12 mouse cellular contexts compared by ENCODE assay signal in the genomic region with DNA sequence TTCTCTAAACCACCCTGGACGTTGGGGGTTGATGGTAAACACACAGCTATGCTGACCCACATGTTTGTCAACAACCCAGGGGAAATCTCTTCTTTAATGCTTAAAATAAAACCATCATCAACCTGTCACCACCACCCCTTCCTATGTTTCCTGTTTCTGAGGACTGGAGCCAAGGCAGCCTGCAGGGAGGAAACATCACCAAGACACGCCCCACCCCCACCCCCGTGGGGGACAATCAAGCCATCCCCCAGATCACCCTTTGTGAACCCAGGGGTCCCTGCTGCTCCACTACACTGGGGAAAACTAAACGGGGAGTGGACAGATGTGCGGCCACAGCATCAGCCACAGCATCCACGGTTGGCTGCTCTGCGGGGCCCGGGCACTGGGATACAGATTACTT. TPM values are rescaled to one million over a fixed set of nuclear protein-coding genes. Genes with fewer than 3 reads are reported as not detected.
DNase-seq lines count a peak whose midpoint lies in the region; ATAC-seq and TF ChIP-seq lines count a peak whose summit lies in the region.
"Had no signal": no experiment of that assay in that cellular context is flagged by ENCODE, and none has a peak within 500 bp of the region (broad histone marks: within the 10 kb centered on the region; RNA-seq: fewer than 3 reads in every experiment).

No protein-coding gene starts in this region.

- peak overlapping the region; percentile 33 for H3K27ac ChIP-seq in heart, adult 2 months
- H3K27ac ChIP-seq in heart, embryonic 11.5 days (ENCODE audit: low read depth, low read length): no peak overlapping the region
- H3K27ac ChIP-seq in embryonic facial prominence, embryonic 10.5 days (replicated peaks): peak overlapping the region; percentile 80; the same call in 1 of the 2 replicates
- peak overlapping the region; percentile 82 for H3K27ac ChIP-seq in hindbrain, embryonic 12.5 days
- H3K27ac ChIP-seq in midbrain, embryonic 14.5 days (replicated peaks; ENCODE audit: low read depth, low read length): peak overlapping the region; percentile 85; the same call in 1 of the 2 replicates
- no peak overlapping the region for H3K27ac ChIP-seq in intestine, embryonic 15.5 days
- H3K27ac ChIP-seq: liver, embryonic 12.5 days had no signal

- peaks cover 19% of the 10 kb centered on the region for H3K4me1 ChIP-seq in heart, adult 2 months (ENCODE audit: control insufficient read depth, insufficient read depth, low read length)
- peaks cover 30% of the 10 kb centered on the region for H3K4me1 ChIP-seq in heart, embryonic 11.5 days (ENCODE audit: control insufficient read depth, insufficient read depth, low read length)
- peaks cover 82% of the 10 kb centered on the region for H3K4me1 ChIP-seq in embryonic facial prominence, embryonic 10.5 days
- peaks cover 82% of the 10 kb centered on the region for H3K4me1 ChIP-seq in hindbrain, embryonic 12.5 days
- H3K4me1 ChIP-seq in midbrain, embryonic 14.5 days (ENCODE audit: control insufficient read depth, insufficient read depth, low read length): peaks cover 63% of the 10 kb centered on the region
- H3K4me1 ChIP-seq in intestine, embryonic 15.5 days (replicated peaks): peaks cover 42% of the 10 kb centered on the region

- TF ChIP-seq EP300 in heart, adult 2 months (IDR thresholded peaks at IDR 0.05; ENCODE audit: insufficient read depth, low read depth, low read length): no peak

- no peaks in the 10 kb centered on the region; the same call in 1 of the 2 replicates for H3K36me3 ChIP-seq in heart, adult 2 months (ENCODE audit: control insufficient read depth, insufficient read depth, low read length)
- no peaks in the 10 kb centered on the region for H3K36me3 ChIP-seq in heart, embryonic 11.5 days (ENCODE audit: control insufficient read depth, insufficient read depth, low read length)
- peaks cover 34% of the 10 kb centered on the region for H3K36me3 ChIP-seq in embryonic facial prominence, embryonic 10.5 days (replicated peaks)
- 0 out of 2 replicates have a peak, but pooled peaks cover 6% of the 10 kb centered on the region for H3K36me3 ChIP-seq in hindbrain, embryonic 12.5 days
- no peaks in the 10 kb centered on the region for H3K36me3 ChIP-seq in midbrain, embryonic 14.5 days (ENCODE audit: control insufficient read depth, insufficient read depth, low read length)
- no peaks in the 10 kb centered on the region for H3K36me3 ChIP-seq in intestine, embryonic 15.5 days

- ATAC-seq in heart, embryonic 11.5 days (replicated peaks; ENCODE audit: insufficient number of reproducible peaks, low FRiP score, low TSS enrichment): no peak
- ATAC-seq in hindbrain, embryonic 12.5 days (ENCODE audit: low FRiP score): no peak
- no peak for ATAC-seq in midbrain, embryonic 14.5 days (ENCODE audit: low FRiP score, low TSS enrichment)
- ATAC-seq in intestine, embryonic 15.5 days: no peak
- no peak for ATAC-seq in granulocyte monocyte progenitor cell, adult 5-6 weeks (replicated peaks; ENCODE audit: poor library complexity, severe bottlenecking)
- ATAC-seq: liver, embryonic 12.5 days had no signal

- H3K9ac ChIP-seq in heart, adult 2 months (ENCODE audit: low read depth, low read length): no peak overlapping the region
- no peak overlapping the region for H3K9ac ChIP-seq in heart, embryonic 11.5 days (ENCODE audit: low read depth, low read length)
- H3K9ac ChIP-seq in hindbrain, embryonic 12.5 days: no peak overlapping the region
- H3K9ac ChIP-seq in midbrain, embryonic 14.5 days (replicated peaks; ENCODE audit: low read length): peak overlapping the region; percentile 17; the same call in 1 of the 2 replicates
- H3K9ac ChIP-seq in intestine, embryonic 15.5 days: no peak overlapping the region
- H3K9ac ChIP-seq: liver, embryonic 12.5 days had no signal

- no peak overlapping the region for H3K4me2 ChIP-seq in heart, embryonic 11.5 days
- peak overlapping the region; percentile 68 for H3K4me2 ChIP-seq in hindbrain, embryonic 12.5 days (replicated peaks)
- H3K4me2 ChIP-seq in midbrain, embryonic 14.5 days (ENCODE audit: low read length): peak overlapping the region; percentile 84
- H3K4me2 ChIP-seq in intestine, embryonic 15.5 days (replicated peaks): no peak overlapping the region
- H3K4me2 ChIP-seq: liver, embryonic 12.5 days had no signal

- intact Hi-C loops in heart, adult 2 months (cut with DNase I): no loop called here
- intact Hi-C loops in heart, postnatal 25 days (cut with DNase I): no loop called here

- no peak for TF ChIP-seq CTCF in heart, adult 2 months (IDR thresholded peaks at IDR 0.05)

- H3K9me3 ChIP-seq in heart, embryonic 11.5 days (replicated peaks; ENCODE audit: control insufficient read depth, low read length): no peaks in the 10 kb centered on the region
- no peaks in the 10 kb centered on the region for H3K9me3 ChIP-seq in embryonic facial prominence, embryonic 10.5 days
- H3K9me3 ChIP-seq in hindbrain, embryonic 12.5 days (replicated peaks): no peaks in the 10 kb centered on the region
- H3K9me3 ChIP-seq in midbrain, embryonic 14.5 days (ENCODE audit: control insufficient read depth, low read length): no peaks in the 10 kb centered on the region
- H3K9me3 ChIP-seq in intestine, embryonic 15.5 days: no peaks in the 10 kb centered on the region
- H3K9me3 ChIP-seq: liver, embryonic 12.5 days had no signal

- no peaks in the 10 kb centered on the region for H3K27me3 ChIP-seq in heart, adult 2 months (ENCODE audit: control insufficient read depth, insufficient read depth, low read length)
- peaks cover 33% of the 10 kb centered on the region for H3K27me3 ChIP-seq in heart, embryonic 11.5 days (ENCODE audit: control insufficient read depth, insufficient read depth, low read length)
- H3K27me3 ChIP-seq in embryonic facial prominence, embryonic 10.5 days (replicated peaks; ENCODE audit: low read depth, poor library complexity, severe bottlenecking): peaks cover 38% of the 10 kb centered on the region
- H3K27me3 ChIP-seq in hindbrain, embryonic 12.5 days: peaks cover 4% of the 10 kb centered on the region
- no peaks in the 10 kb centered on the region for H3K27me3 ChIP-seq in midbrain, embryonic 14.5 days (ENCODE audit: control insufficient read depth, insufficient read depth, low read length)
- no peaks in the 10 kb centered on the region for H3K27me3 ChIP-seq in intestine, embryonic 15.5 days (replicated peaks)

- peak in 1 of 2 experiments; percentile 33 for DNase-seq in heart, adult 2 months
- DNase-seq in embryonic facial prominence, embryonic 10.5 days (ENCODE audit: low spot score): no peak
- peak; percentile 1 for DNase-seq in midbrain, embryonic 14.5 days
- no peak for DNase-seq in heart, postnatal 25 days (ENCODE audit: low spot score)
- DNase-seq: cerebellum, adult 11-12 months had no signal

- no peaks in the 10 kb centered on the region for H3K79me2 ChIP-seq in heart, adult 2 months (replicated peaks; ENCODE audit: control insufficient read depth, insufficient read depth, low read length)

- H3K4me3 ChIP-seq in heart, adult 2 months: no peak overlapping the region
- H3K4me3 ChIP-seq in heart, embryonic 11.5 days (ENCODE audit: low read depth, low read length): no peak overlapping the region
- peak overlapping the region; percentile 58; the same call in 1 of the 2 replicates for H3K4me3 ChIP-seq in embryonic facial prominence, embryonic 10.5 days
- peak overlapping the region; percentile 49 for H3K4me3 ChIP-seq in hindbrain, embryonic 12.5 days
- peak overlapping the region; percentile 15 for H3K4me3 ChIP-seq in midbrain, embryonic 14.5 days (replicated peaks; ENCODE audit: low read depth, low read length)
- H3K4me3 ChIP-seq in intestine, embryonic 15.5 days (replicated peaks): no peak overlapping the region
- H3K4me3 ChIP-seq: liver, embryonic 12.5 days had no signal

- WGBS in heart, adult 2 months: 63% methylated on average over 8 of the region's 8 CpGs
- WGBS in heart, embryonic 11.5 days (ENCODE audit: insufficient replicate concordance): 77% methylated on average over 8 of the region's 8 CpGs
- 80% methylated on average over 8 of the region's 8 CpGs for whole genome bisulfite sequencing in embryonic facial prominence, embryonic 10.5 days
- 74% methylated on average over 8 of the region's 8 CpGs for WGBS in hindbrain, embryonic 12.5 days
- 46% methylated on average over 8 of the region's 8 CpGs for WGBS in midbrain, embryonic 14.5 days
- WGBS in intestine, embryonic 15.5 days: 80% methylated on average over 8 of the region's 8 CpGs

- TF ChIP-seq POLR2A in heart, adult 2 months (IDR thresholded peaks at IDR 0.05; ENCODE audit: insufficient read depth, low read depth, low read length): no peak

RNA-seq across cellular contexts. Expression of gene Fam110a, which starts 11.6 kb away (rescaled TPM):
- 1 to 10 TPM; 4.3 to 4.7 TPM for total RNA-seq in heart, adult 2 months (2021)
- polyA plus RNA-seq in heart, adult 2 months (2012; rRNA removed): 6.6 and 7.2 TPM in 2 replicates
- polyA plus RNA-seq in heart, embryonic 11.5 days (2014; fragmentation: Nextera tagmentation; extraction: Ambion mirVana): 9.7 and 10.5 TPM in 2 replicates
- polyA plus RNA-seq in embryonic facial prominence, embryonic 10.5 days (2016; fragmentation: Nextera tagmentation; extraction: Ambion mirVana): 48.4 and 55.0 TPM in 2 replicates
- 78.6 and 86.0 TPM in 2 replicates for polyA plus RNA-seq in hindbrain, embryonic 12.5 days (2016; fragmentation: Nextera tagmentation; extraction: Ambion mirVana)
- polyA plus RNA-seq in midbrain, embryonic 14.5 days (2014; fragmentation: Nextera tagmentation; extraction: Ambion mirVana): 55.8 and 67.5 TPM in 2 replicates
- polyA plus RNA-seq in intestine, embryonic 15.5 days (2015; fragmentation: Nextera tagmentation; extraction: Ambion mirVana): 22.5 and 23.7 TPM in 2 replicates
- total RNA-seq in heart, postnatal 25 days (2021): 1 to 10 TPM; 4.5 to 4.7 TPM
- total RNA-seq in granulocyte monocyte progenitor cell, adult 5-6 weeks (2014; fragmentation: Nextera tagmentation): 14.9 and 17.6 TPM in 2 replicates
- 3.8 and 8.8 TPM in 2 replicates for total RNA-seq in granulocyte monocyte progenitor cell, adult 5-6 weeks (2017)

RNA-seq across cellular contexts. Expression of gene Slc52a3, which starts 27.9 kb away (rescaled TPM):
- 1 to 10 TPM; 1.8 to 3.4 TPM for total RNA-seq in heart, adult 2 months (2021)
- polyA plus RNA-seq in heart, adult 2 months (2012; rRNA removed): 2.5 and 2.8 TPM in 2 replicates
- polyA plus RNA-seq in heart, embryonic 11.5 days (2014; fragmentation: Nextera tagmentation; extraction: Ambion mirVana): 0.80 and 0.86 TPM in 2 replicates
- 0.63 and 0.80 TPM in 2 replicates for polyA plus RNA-seq in embryonic facial prominence, embryonic 10.5 days (2016; fragmentation: Nextera tagmentation; extraction: Ambion mirVana)
- polyA plus RNA-seq in hindbrain, embryonic 12.5 days (2016; fragmentation: Nextera tagmentation; extraction: Ambion mirVana): 1.5 TPM in 2 replicates
- polyA plus RNA-seq in midbrain, embryonic 14.5 days (2014; fragmentation: Nextera tagmentation; extraction: Ambion mirVana): 0.42 and 0.74 TPM in 2 replicates
- polyA plus RNA-seq in intestine, embryonic 15.5 days (2015; fragmentation: Nextera tagmentation; extraction: Ambion mirVana): 3.9 and 5.4 TPM in 2 replicates
- 1 to 10 TPM; 1.8 to 1.9 TPM for total RNA-seq in heart, postnatal 25 days (2021)
- total RNA-seq in granulocyte monocyte progenitor cell, adult 5-6 weeks (2014; fragmentation: Nextera tagmentation): not detected in 2 replicates
- not detected in 2 replicates for total RNA-seq in granulocyte monocyte progenitor cell, adult 5-6 weeks (2017)

RNA-seq across cellular contexts. Expression of gene Angpt4, which starts 57.4 kb away (rescaled TPM):
- total RNA-seq in heart, adult 2 months (2021): under 1 TPM; 0.23 to 0.27 TPM
- polyA plus RNA-seq in heart, adult 2 months (2012; rRNA removed): 0.94 and 1.0 TPM in 2 replicates
- 0.21 and 0.30 TPM in 2 replicates for polyA plus RNA-seq in heart, embryonic 11.5 days (2014; fragmentation: Nextera tagmentation; extraction: Ambion mirVana)
- polyA plus RNA-seq in embryonic facial prominence, embryonic 10.5 days (2016; fragmentation: Nextera tagmentation; extraction: Ambion mirVana): 0.27 and 0.73 TPM in 2 replicates
- polyA plus RNA-seq in hindbrain, embryonic 12.5 days (2016; fragmentation: Nextera tagmentation; extraction: Ambion mirVana): 0.14 and 0.20 TPM in 2 replicates
- polyA plus RNA-seq in midbrain, embryonic 14.5 days (2014; fragmentation: Nextera tagmentation; extraction: Ambion mirVana): 0.17 TPM in 1 of 2 replicates, not detected in the other
- polyA plus RNA-seq in intestine, embryonic 15.5 days (2015; fragmentation: Nextera tagmentation; extraction: Ambion mirVana): 0.63 and 1.1 TPM in 2 replicates
- total RNA-seq in heart, postnatal 25 days (2021): under 1 TPM; 0.13 to 0.39 TPM
- not detected in 2 replicates for total RNA-seq in granulocyte monocyte progenitor cell, adult 5-6 weeks (2014; fragmentation: Nextera tagmentation)
- total RNA-seq in granulocyte monocyte progenitor cell, adult 5-6 weeks (2017): not detected in 2 replicates
- total RNA-seq: megakaryocyte progenitor cell, adult 5-6 weeks had no signal
- polyA plus RNA-seq: inflammation-experienced regulatory T-cells, adult 6 months had no signal

Comparison
In these comparisons a context has a peak if more than half of its experiments do, and no peak if none do; other contexts are left out.
1. H3K27ac ChIP-seq: peak in heart, adult 2 months (single experiment), embryonic facial prominence, embryonic 10.5 days (single experiment), hindbrain, embryonic 12.5 days (single experiment) and midbrain, embryonic 14.5 days (single experiment); none in heart, embryonic 11.5 days (single experiment) and intestine, embryonic 15.5 days (single experiment).
2. H3K4me3 ChIP-seq: peak in embryonic facial prominence, embryonic 10.5 days (single experiment), hindbrain, embryonic 12.5 days (single experiment) and midbrain, embryonic 14.5 days (single experiment); none in heart, adult 2 months (single experiment), heart, embryonic 11.5 days (single experiment) and intestine, embryonic 15.5 days (single experiment).
3. H3K4me2 ChIP-seq: peak in hindbrain, embryonic 12.5 days (single experiment) and midbrain, embryonic 14.5 days (single experiment); none in heart, embryonic 11.5 days (single experiment) and intestine, embryonic 15.5 days (single experiment).